Mouse (Mus musculus) midbrain, embryonic 10.5 days (tissue): ENCODE results near the gene L2hgdh. TPM values are rescaled to one million over a fixed set of nuclear protein-coding genes. Genes with fewer than 3 reads are reported as not detected.
A peak's percentile ranks its signal among the peaks of the same experiment; 100 is the strongest.

ENCODE experiments used
- DNase-seq: peaks from one replicate; pipeline ENCODE4 v3.0.0-alpha.2; 2017; ENCODE audit warnings: low spot score
- H3K27ac ChIP-seq: fragments of 300-500 bp; sonication (generic); replicated peaks from 2 replicates; pipeline ENCODE4 v1.5.1; 2016; ENCODE audit warnings: mild to moderate bottlenecking
- H3K27me3 ChIP-seq: fragments of 300-500 bp; sonication (generic); 2 replicates; pipeline ENCODE4 v1.6.1; 2016; ENCODE audit warnings: low read depth, mild to moderate bottlenecking; ENCODE audit not compliant: poor library complexity, severe bottlenecking
- H3K36me3 ChIP-seq: fragments of 300-500 bp; sonication (generic); 2 replicates; pipeline ENCODE4 v1.6.1; 2016; ENCODE audit warnings: mild to moderate bottlenecking, moderate library complexity
- H3K4me1 ChIP-seq: fragments of 300-500 bp; sonication (generic); 2 replicates; pipeline ENCODE4 v1.6.1; 2016
- H3K4me3 ChIP-seq: fragments of 300-500 bp; sonication (generic); 2 replicates; pipeline ENCODE4 v1.5.1; 2016; ENCODE audit warnings: mild to moderate bottlenecking, moderate library complexity
- H3K9me3 ChIP-seq: fragments of 300-500 bp; sonication (generic); replicated peaks from 2 replicates; pipeline ENCODE4 v1.6.1; 2016; ENCODE audit warnings: mild to moderate bottlenecking
- whole genome bisulfite sequencing: fragments of 180-500 bp; shearing (Covaris S2); methylation state at CpG from one replicate; pipeline ENCODE4 v1.1.7; 2016; 5-methylcytosine and 5-hydroxymethylcytosine counted together
- polyA plus RNA-seq: library from polyadenylated mRNA; unstranded; fragments of >200 nt; fragmentation: Nextera tagmentation; extraction: Ambion mirVana; gene quantifications from 2 replicates; pipeline ENCODE4 v1.2.1, GENCODE M21; 2016

The L2hgdh gene
- polyA plus RNA-seq, 1 experiment from 2014 or later = 15.7 TPM

- peaks cover 29% of the 10 kb centered on the region for H3K9me3 ChIP-seq
- H3K4me1 ChIP-seq = peaks cover 21% of the 10 kb centered on the region
- no peak overlapping the region for H3K4me3 ChIP-seq
- no peak overlapping the region for H3K27ac ChIP-seq
- no peak for DNase-seq
- H3K36me3 ChIP-seq = peaks cover 41% of the 10 kb centered on the region
- no peaks in the 10 kb centered on the region for H3K27me3 ChIP-seq
- WGBS = 94% methylated on average over 3 of the region's 3 CpGs
Observed at GRCm38 (mm10) chr12:69722857-69723256, 1.8 kb downstream of the L2hgdh start.

GRCm38 (mm10) chr12:69713628-69714027 lies 11.0 kb downstream of the L2hgdh start:
- no peak for DNase-seq
- Histone ChIP-seq H3K4me3 (no peak overlapping the region), H3K36me3 (peaks cover 52% of the 10 kb centered on the region), H3K9me3 (peaks cover 13% of the 10 kb centered on the region), H3K27ac (no peak overlapping the region), H3K4me1 (no peaks in the 10 kb centered on the region), H3K27me3 (no peaks in the 10 kb centered on the region)

- peaks cover 16% of the 10 kb centered on the region for H3K36me3 ChIP-seq
- no peak for DNase-seq
- no peak overlapping the region for H3K27ac ChIP-seq
- no peaks in the 10 kb centered on the region for H3K9me3 ChIP-seq
- WGBS = 93% methylated on average over 11 of the region's 11 CpGs
- H3K4me3 ChIP-seq = no peak overlapping the region
- no peaks in the 10 kb centered on the region for H3K4me1 ChIP-seq
- no peaks in the 10 kb centered on the region for H3K27me3 ChIP-seq
Observed at GRCm38 (mm10) chr12:69704799-69705458, 19.7 kb downstream of the L2hgdh start.

- 89% methylated on average over 6 of the region's 6 CpGs for WGBS
- DNase-seq = no peak
- H3K4me3 ChIP-seq = no peak overlapping the region
Observed at GRCm38 (mm10) chr12:69698352-69698751, 26.3 kb downstream of the L2hgdh start.

GRCm38 (mm10) chr12:69696746-69697145 lies 27.9 kb downstream of the L2hgdh start:
- Histone ChIP-seq H3K9me3 (no peaks in the 10 kb centered on the region), H3K4me3 (no peak overlapping the region), H3K4me1 (no peaks in the 10 kb centered on the region), H3K36me3 (peaks cover 23% of the 10 kb centered on the region), H3K27ac (no peak overlapping the region), H3K27me3 (no peaks in the 10 kb centered on the region)
- DNase-seq = no peak
- 77% methylated on average over 5 of the region's 5 CpGs for WGBS

More at GRCm38 (mm10) chr12:69698352-69698751, 26.3 kb downstream of the L2hgdh start:
- Histone ChIP-seq H3K27me3 (no peaks in the 10 kb centered on the region), H3K4me1 (no peaks in the 10 kb centered on the region), H3K36me3 (peaks cover 27% of the 10 kb centered on the region), H3K27ac (no peak overlapping the region), H3K9me3 (no peaks in the 10 kb centered on the region)

- DNase-seq = no peak
Observed at GRCm38 (mm10) chr12:69693471-69693870, 31.2 kb downstream of the L2hgdh start.

GRCm38 (mm10) chr12:69690714-69691113 lies 34.0 kb downstream of the L2hgdh start:
- no peaks in the 10 kb centered on the region for H3K27me3 ChIP-seq
- H3K27ac ChIP-seq = no peak overlapping the region
- no peak for DNase-seq
- no peak overlapping the region for H3K4me3 ChIP-seq
- no peaks in the 10 kb centered on the region for H3K9me3 ChIP-seq
- H3K36me3 ChIP-seq = peaks cover 6% of the 10 kb centered on the region
- whole genome bisulfite sequencing = 93% methylated on average over 4 of the region's 4 CpGs
- H3K4me1 ChIP-seq = no peaks in the 10 kb centered on the region

More at GRCm38 (mm10) chr12:69693471-69693870, 31.2 kb downstream of the L2hgdh start:
- Histone ChIP-seq H3K4me3 (no peak overlapping the region), H3K27ac (no peak overlapping the region), H3K4me1 (no peaks in the 10 kb centered on the region), H3K27me3 (no peaks in the 10 kb centered on the region), H3K36me3 (peaks cover 8% of the 10 kb centered on the region), H3K9me3 (no peaks in the 10 kb centered on the region)
- WGBS = 78% methylated on average over 17 of the region's 17 CpGs

GRCm38 (mm10) chr12:69689094-69689493 lies 35.6 kb downstream of the L2hgdh start:
- Histone ChIP-seq H3K4me1 (no peaks in the 10 kb centered on the region), H3K4me3 (no peak overlapping the region), H3K9me3 (no peaks in the 10 kb centered on the region), H3K36me3 (peaks cover 6% of the 10 kb centered on the region), H3K27me3 (no peaks in the 10 kb centered on the region), H3K27ac (no peak overlapping the region)
- DNase-seq = no peak

- 90% methylated on average over 2 of the region's 2 CpGs for WGBS
- no peaks in the 10 kb centered on the region for H3K9me3 ChIP-seq
- no peak overlapping the region for H3K27ac ChIP-seq
- no peak overlapping the region for H3K4me3 ChIP-seq
- H3K4me1 ChIP-seq = no peaks in the 10 kb centered on the region
- no peak for DNase-seq
- peaks cover 4% of the 10 kb centered on the region for H3K27me3 ChIP-seq
- peaks cover under 1% of the 10 kb centered on the region; the same call in 1 of the 2 replicates for H3K36me3 ChIP-seq
Observed at GRCm38 (mm10) chr12:69688368-69688767, 36.3 kb downstream of the L2hgdh start.

GRCm38 (mm10) chr12:69683537-69683936 lies 41.1 kb downstream of the L2hgdh start:
- Histone ChIP-seq H3K4me3 (no peak overlapping the region), H3K27ac (no peak overlapping the region), H3K4me1 (peaks cover 19% of the 10 kb centered on the region), H3K9me3 (no peaks in the 10 kb centered on the region), H3K36me3 (no peaks in the 10 kb centered on the region), H3K27me3 (peaks cover 4% of the 10 kb centered on the region)
- 63% methylated on average over 10 of the region's 10 CpGs for WGBS
- no peak for DNase-seq

GRCm38 (mm10) chr12:69682788-69683419 lies 41.8 kb downstream of the L2hgdh start:
- Histone ChIP-seq H3K27me3 (peaks cover 4% of the 10 kb centered on the region), H3K4me3 (peak overlapping the region; percentile 92; the same call in 1 of the 2 replicates)
- WGBS = 52% methylated on average over 14 of the region's 14 CpGs

GRCm38 (mm10) chr12:69682065-69682787 lies 42.4 kb downstream of the L2hgdh start:
- H3K4me3 ChIP-seq = peak overlapping the region; percentile 92
- peak; percentile 88 for DNase-seq
- H3K9me3 ChIP-seq = no peaks in the 10 kb centered on the region
- no peaks in the 10 kb centered on the region for H3K36me3 ChIP-seq
- 3% methylated on average over 54 of the region's 54 CpGs for WGBS
- peaks cover 4% of the 10 kb centered on the region for H3K27me3 ChIP-seq
- peaks cover 19% of the 10 kb centered on the region for H3K4me1 ChIP-seq
- peak overlapping the region; percentile 96 for H3K27ac ChIP-seq

More at GRCm38 (mm10) chr12:69682788-69683419, 41.8 kb downstream of the L2hgdh start:
- H3K4me1 ChIP-seq = peaks cover 19% of the 10 kb centered on the region
- no peak overlapping the region for H3K27ac ChIP-seq
- H3K36me3 ChIP-seq = no peaks in the 10 kb centered on the region
- H3K9me3 ChIP-seq = no peaks in the 10 kb centered on the region
- no peak for DNase-seq
